Mouse (Mus musculus) gastrocnemius, postnatal 25 days (tissue): Measurements from ENCODE around the gene Ndufv2. TPM values are rescaled to one million over a fixed set of nuclear protein-coding genes. Genes with fewer than 3 reads are reported as not detected.

Source experiments
- total RNA-seq, 2 experiments: library from RNA; stranded (reverse); gene quantifications; 1 replicate in 1 of 2; 2 replicates in 1 of 2; pipeline ENCODE4 v1.2.3; 2021

Ndufv2 gene
- total RNA-seq, 2 experiments from 2014 or later = 731 to 746 TPM

Other genes with a start within 250 kb of the Ndufv2 start
- gene Ralbp1, start 215.8 kb downstream of the Ndufv2 start, total RNA-seq = 10 to 100 TPM; 20.2 to 20.5 TPM
- gene Twsg1, start 150.3 kb downstream of the Ndufv2 start, total RNA-seq = 10 to 100 TPM; 22.1 to 26.8 TPM
- 10 to 100 TPM in 1 of 2 experiments, 1 to 10 TPM in 1; 9.7 to 13.7 TPM for gene Ankrd12, start 24.5 kb downstream of the Ndufv2 start, total RNA-seq
- 10 to 100 TPM; 12.8 to 14.1 TPM for gene Washc1, start 10.0 kb upstream of the Ndufv2 start, total RNA-seq
- under 1 TPM; 0.38 to 0.48 TPM for gene Ddx11, start 22.0 kb upstream of the Ndufv2 start, total RNA-seq